Mouse (Mus musculus): ENCODE results near the gene Ankrd44.

The Ankrd44 gene

GRCm38 (mm10) chr1:54922025-54922574 is 4.1 kb downstream of the Ankrd44 start:
- DNase-seq = no peak

GRCm38 (mm10) chr1:54920132-54920531 is 6.1 kb downstream of the Ankrd44 start:
- no peak for DNase-seq

GRCm38 (mm10) chr1:54916456-54916855 is 9.7 kb downstream of the Ankrd44 start:
- DNase-seq = no peak

GRCm38 (mm10) chr1:54914387-54914786 is 11.8 kb downstream of the Ankrd44 start:
- no peak for DNase-seq

GRCm38 (mm10) chr1:54913379-54913873 is 12.8 kb downstream of the Ankrd44 start:
- DNase-seq = no peak

- no peak for DNase-seq
These were observed 13.2 kb downstream of the Ankrd44 start for GRCm38 (mm10) chr1:54913063-54913335.

GRCm38 (mm10) chr1:54912290-54913062 is 13.7 kb downstream of the Ankrd44 start:
- no peak for DNase-seq

GRCm38 (mm10) chr1:54911256-54911610 is 15.0 kb downstream of the Ankrd44 start:
- no peak for DNase-seq

- no peak for DNase-seq
These were observed 15.5 kb downstream of the Ankrd44 start for GRCm38 (mm10) chr1:54910489-54911255.

GRCm38 (mm10) chr1:54908786-54909185 is 17.4 kb downstream of the Ankrd44 start:
- DNase-seq = no peak

GRCm38 (mm10) chr1:54907066-54907639 is 19.0 kb downstream of the Ankrd44 start:
- DNase-seq = no peak

GRCm38 (mm10) chr1:54906322-54906721 is 19.9 kb downstream of the Ankrd44 start:
- no peak for DNase-seq

GRCm38 (mm10) chr1:54905632-54906031 is 20.6 kb downstream of the Ankrd44 start:
- no peak for DNase-seq

GRCm38 (mm10) chr1:54904165-54904564 is 22.0 kb downstream of the Ankrd44 start:
- no peak for DNase-seq

GRCm38 (mm10) chr1:54902689-54903246 is 23.4 kb downstream of the Ankrd44 start:
- no peak for DNase-seq

- DNase-seq = no peak
These were observed 25.1 kb downstream of the Ankrd44 start for GRCm38 (mm10) chr1:54901084-54901483.

GRCm38 (mm10) chr1:54899247-54899646 is 26.9 kb downstream of the Ankrd44 start:
- DNase-seq = no peak

- DNase-seq = no peak
These were observed 27.5 kb downstream of the Ankrd44 start for GRCm38 (mm10) chr1:54898656-54899084.

GRCm38 (mm10) chr1:54897726-54898125 is 28.5 kb downstream of the Ankrd44 start:
- DNase-seq = no peak

- no peak for DNase-seq
These were observed 29.8 kb downstream of the Ankrd44 start for GRCm38 (mm10) chr1:54896109-54897085.

GRCm38 (mm10) chr1:54888449-54888848 is 37.7 kb downstream of the Ankrd44 start:
- no peak for DNase-seq

- no peak for DNase-seq
These were observed 38.3 kb downstream of the Ankrd44 start for GRCm38 (mm10) chr1:54887873-54888272.

Measured in kidney, adult 11 months (tissue).